Mouse (Mus musculus): ENCODE measurements at regions not wholly inside any gene's neighbourhood (a gene's known extent, or its start where the extent isn't known, plus 50 kb on each side); places are given as distances from the start of the nearest gene placed in this dataset.

DNA sequence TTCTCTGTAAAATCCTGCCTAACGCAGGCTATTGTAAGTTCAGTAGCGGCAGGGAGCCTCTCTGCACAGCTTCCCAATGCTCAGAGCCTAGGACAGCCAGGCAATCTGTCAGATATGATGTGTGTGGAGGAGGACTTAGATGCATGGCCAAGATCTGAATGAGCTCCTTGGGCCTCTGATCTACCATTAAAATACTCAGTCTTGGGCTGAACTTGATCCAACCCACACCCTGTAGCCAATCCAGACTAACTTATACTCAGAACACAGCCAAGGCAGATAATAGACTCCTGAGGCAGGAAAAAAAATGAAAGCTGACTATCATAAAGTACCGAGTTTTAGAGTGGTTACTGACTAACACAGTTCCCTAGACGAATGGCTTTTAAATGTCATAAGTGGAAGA lies 165.4 kb upstream of the Zfp618 start:
- no peak for TF ChIP-seq CTCF (IDR thresholded peaks at IDR 0.05)
- Histone ChIP-seq H3K4me2 (ENCODE audit: low read depth, low read length, poor library complexity, severe bottlenecking) (no peak overlapping the region), H3K9me3 (ENCODE audit: low read length) (no peaks in the 10 kb centered on the region), H3K9ac (replicated peaks; ENCODE audit: low read length, poor library complexity, severe bottlenecking) (no peak overlapping the region), H3K27ac (ENCODE audit: low read depth, low read length) (no peak overlapping the region), H3K4me3 (ENCODE audit: low read depth, low read length) (no peak overlapping the region), H3K27me3 (ENCODE audit: insufficient read depth, low read length) (no peaks in the 10 kb centered on the region), H3K36me3 (ENCODE audit: insufficient read depth, low read length) (no peaks in the 10 kb centered on the region), H3K4me1 (ENCODE audit: insufficient read depth, low read length) (no peaks in the 10 kb centered on the region)
- DNase-seq (ENCODE audit: low spot score): no peak
- no peak for ATAC-seq (ENCODE audit: low FRiP score)
- 80% methylated on average over 4 of the region's 4 CpGs for WGBS

GRCm38 (mm10) chr4:62805841-62806240 lies 159.5 kb upstream of the Zfp618 start:
- ATAC-seq (ENCODE audit: low FRiP score): no peak
- Histone ChIP-seq H3K4me3 (ENCODE audit: low read depth, low read length) (no peak overlapping the region), H3K4me1 (ENCODE audit: insufficient read depth, low read length) (peaks cover 4% of the 10 kb centered on the region; the same call in 1 of the 2 replicates), H3K27ac (ENCODE audit: low read depth, low read length) (no peak overlapping the region), H3K27me3 (ENCODE audit: insufficient read depth, low read length) (no peaks in the 10 kb centered on the region), H3K4me2 (ENCODE audit: low read depth, low read length, poor library complexity, severe bottlenecking) (no peak overlapping the region), H3K36me3 (ENCODE audit: insufficient read depth, low read length) (no peaks in the 10 kb centered on the region), H3K9me3 (ENCODE audit: low read length) (no peaks in the 10 kb centered on the region), H3K9ac (replicated peaks; ENCODE audit: low read length, poor library complexity, severe bottlenecking) (no peak overlapping the region)
- TF ChIP-seq CTCF (IDR thresholded peaks at IDR 0.05): no peak
- peak; percentile 14 for DNase-seq (ENCODE audit: low spot score)
- 35% methylated on average over 6 of the region's 6 CpGs for WGBS

DNA sequence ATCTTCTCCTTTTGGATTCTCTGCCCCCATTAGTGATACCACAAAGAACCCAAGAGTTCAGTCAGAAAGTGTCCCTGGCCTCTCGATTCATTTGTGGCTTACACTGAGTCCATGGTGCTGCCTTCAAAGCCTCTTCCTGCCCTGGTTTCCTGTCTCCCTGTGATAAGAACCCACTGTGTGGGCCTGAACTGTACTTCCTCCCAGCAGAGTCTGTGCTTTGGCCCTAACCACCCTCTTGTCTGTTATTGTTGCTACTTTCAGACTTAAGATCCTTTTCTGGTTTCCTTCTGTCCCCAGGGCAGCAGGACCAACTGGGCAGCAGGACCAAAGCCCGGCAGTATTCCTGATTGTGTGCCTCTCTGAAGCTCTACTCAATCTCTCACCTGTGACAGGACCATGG lies 158.6 kb upstream of the Zfp618 start:
- Histone ChIP-seq H3K4me2 (ENCODE audit: low read depth, low read length, poor library complexity, severe bottlenecking) (no peak overlapping the region), H3K4me3 (ENCODE audit: low read depth, low read length) (no peak overlapping the region), H3K9me3 (ENCODE audit: low read length) (no peaks in the 10 kb centered on the region), H3K36me3 (ENCODE audit: insufficient read depth, low read length) (no peaks in the 10 kb centered on the region), H3K27me3 (ENCODE audit: insufficient read depth, low read length) (no peaks in the 10 kb centered on the region), H3K4me1 (ENCODE audit: insufficient read depth, low read length) (peaks cover 4% of the 10 kb centered on the region; the same call in 1 of the 2 replicates), H3K9ac (replicated peaks; ENCODE audit: low read length, poor library complexity, severe bottlenecking) (no peak overlapping the region), H3K27ac (ENCODE audit: low read depth, low read length) (no peak overlapping the region)
- TF ChIP-seq CTCF (IDR thresholded peaks at IDR 0.05): no peak
- DNase-seq (ENCODE audit: low spot score): no peak
- ATAC-seq (ENCODE audit: low FRiP score): no peak
- WGBS: 78% methylated on average over 2 of the region's 2 CpGs

DNA sequence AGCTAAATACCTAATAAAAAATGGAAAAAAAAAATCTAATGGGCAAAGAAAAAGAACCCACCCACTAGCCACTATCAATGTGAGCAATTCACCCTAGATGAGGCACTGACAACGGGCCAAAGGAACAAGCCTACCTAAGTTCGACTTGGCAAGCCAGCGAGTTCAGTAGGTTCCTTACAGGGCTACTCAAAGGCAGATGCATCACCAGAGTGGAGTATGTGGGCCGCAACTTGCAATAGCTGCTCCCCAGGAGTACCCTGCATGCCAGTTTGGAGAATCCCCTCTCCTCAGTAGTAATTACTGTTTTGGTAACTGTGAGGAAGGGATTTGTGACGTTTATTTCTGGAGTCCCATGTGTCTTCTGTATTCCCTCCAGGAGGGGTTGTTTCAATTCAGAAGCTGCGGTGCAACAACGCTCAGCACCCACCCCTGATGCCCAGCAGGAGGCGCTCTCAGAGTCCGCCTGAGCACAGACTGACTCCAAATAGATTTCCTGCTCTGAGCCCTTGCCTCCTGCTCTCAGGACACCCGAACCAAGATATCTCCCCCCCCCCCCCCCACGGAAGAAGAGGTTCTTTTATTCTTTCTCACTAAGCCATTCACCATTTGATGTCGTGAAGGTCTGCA lies 157.3 kb upstream of the Zfp618 start:
- 62% methylated on average over 12 of the region's 12 CpGs for WGBS
- no peak overlapping the region for H3K27ac ChIP-seq (ENCODE audit: low read depth, low read length)
- DNase-seq (ENCODE audit: low spot score): no peak
- no peaks in the 10 kb centered on the region for H3K27me3 ChIP-seq (ENCODE audit: insufficient read depth, low read length)
- no peaks in the 10 kb centered on the region for H3K36me3 ChIP-seq (ENCODE audit: insufficient read depth, low read length)
- no peak overlapping the region for H3K4me3 ChIP-seq (ENCODE audit: low read depth, low read length)
- H3K4me2 ChIP-seq (ENCODE audit: low read depth, low read length, poor library complexity, severe bottlenecking): no peak overlapping the region
- no peak for ATAC-seq (ENCODE audit: low FRiP score)
- H3K4me1 ChIP-seq (ENCODE audit: insufficient read depth, low read length): peaks cover 4% of the 10 kb centered on the region; the same call in 1 of the 2 replicates
- H3K9ac ChIP-seq (replicated peaks; ENCODE audit: low read length, poor library complexity, severe bottlenecking): no peak overlapping the region
- TF ChIP-seq CTCF (IDR thresholded peaks at IDR 0.05): peak; percentile 17; the same call in 1 of the 2 replicates
- H3K9me3 ChIP-seq (ENCODE audit: low read length): no peaks in the 10 kb centered on the region

DNA sequence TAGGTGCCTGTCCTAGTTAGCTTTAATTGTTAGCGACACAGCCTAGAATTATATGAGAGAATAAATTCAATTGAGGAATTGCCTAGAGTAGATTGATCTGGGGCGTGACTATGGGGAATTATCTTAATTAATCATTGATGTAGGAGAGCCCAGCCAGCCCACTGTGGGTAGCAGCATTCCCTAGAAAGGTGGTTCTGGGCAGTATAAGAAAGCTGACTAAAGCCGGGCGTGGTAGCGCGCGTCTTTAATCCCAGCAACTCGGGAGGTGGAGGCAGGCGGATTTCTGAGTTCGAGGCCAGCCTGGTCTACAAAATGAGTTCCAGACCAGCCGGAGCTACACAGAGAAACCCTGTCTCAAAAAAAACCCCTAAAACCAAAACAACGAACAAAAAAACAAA lies 156.8 kb upstream of the Zfp618 start:
- H3K27me3 ChIP-seq (ENCODE audit: insufficient read depth, low read length): no peaks in the 10 kb centered on the region
- DNase-seq (ENCODE audit: low spot score) (no peak), ATAC-seq (ENCODE audit: low FRiP score) (no peak)
- H3K4me1 ChIP-seq (ENCODE audit: insufficient read depth, low read length): peaks cover 4% of the 10 kb centered on the region; the same call in 1 of the 2 replicates
- no peak for TF ChIP-seq CTCF (IDR thresholded peaks at IDR 0.05)
- H3K36me3 ChIP-seq (ENCODE audit: insufficient read depth, low read length): no peaks in the 10 kb centered on the region
- no peak overlapping the region for H3K4me2 ChIP-seq (ENCODE audit: low read depth, low read length, poor library complexity, severe bottlenecking)
- H3K27ac ChIP-seq (ENCODE audit: low read depth, low read length): no peak overlapping the region
- no peaks in the 10 kb centered on the region for H3K9me3 ChIP-seq (ENCODE audit: low read length)
- WGBS: 94% methylated on average over 12 of the region's 12 CpGs
- H3K4me3 ChIP-seq (ENCODE audit: low read depth, low read length): no peak overlapping the region
- H3K9ac ChIP-seq (replicated peaks; ENCODE audit: low read length, poor library complexity, severe bottlenecking): no peak overlapping the region

DNA sequence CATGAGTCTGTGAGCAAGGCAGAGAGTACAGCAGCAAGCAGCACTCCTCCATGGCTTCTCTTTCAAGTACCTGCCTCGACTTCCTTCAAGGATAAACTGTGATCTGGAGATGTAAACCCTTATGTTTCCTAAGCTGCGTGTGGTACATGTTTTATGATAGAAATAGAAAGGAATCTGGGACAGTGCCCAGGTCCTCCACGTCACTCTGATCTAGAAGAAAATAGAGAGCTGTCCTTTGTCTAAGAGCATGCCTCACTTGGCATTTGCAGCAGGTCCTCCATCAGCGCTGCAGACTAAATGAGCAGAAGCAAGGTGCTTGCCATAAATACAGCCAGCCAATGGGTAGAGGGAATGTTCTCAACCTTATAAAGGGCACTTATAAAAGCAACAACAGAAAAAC lies 156.3 kb upstream of the Zfp618 start:
- Histone ChIP-seq H3K4me2 (ENCODE audit: low read depth, low read length, poor library complexity, severe bottlenecking) (no peak overlapping the region), H3K27ac (ENCODE audit: low read depth, low read length) (no peak overlapping the region), H3K9ac (replicated peaks; ENCODE audit: low read length, poor library complexity, severe bottlenecking) (no peak overlapping the region), H3K36me3 (ENCODE audit: insufficient read depth, low read length) (no peaks in the 10 kb centered on the region), H3K27me3 (ENCODE audit: insufficient read depth, low read length) (no peaks in the 10 kb centered on the region), H3K4me3 (ENCODE audit: low read depth, low read length) (no peak overlapping the region), H3K9me3 (ENCODE audit: low read length) (no peaks in the 10 kb centered on the region), H3K4me1 (ENCODE audit: insufficient read depth, low read length) (peaks cover 4% of the 10 kb centered on the region; the same call in 1 of the 2 replicates)
- no peak for DNase-seq (ENCODE audit: low spot score)
- no peak for ATAC-seq (ENCODE audit: low FRiP score)
- WGBS: 80% methylated on average over 4 of the region's 4 CpGs
- no peak for TF ChIP-seq CTCF (IDR thresholded peaks at IDR 0.05)

Measured in midbrain, postnatal 0 days (tissue).